Mouse (Mus musculus) neural tube, embryonic 14.5 days (tissue): ENCODE data around the gene Oxnad1. TPM values are rescaled to one million over a fixed set of nuclear protein-coding genes. Genes with fewer than 3 reads are reported as not detected.

ENCODE experiments used
- ATAC-seq: fragments of 200-750 bp; cut with Nextera tagmentation; 2 replicates; pipeline ENCODE4 v1.8.0; 2017; ENCODE audit warnings: low read depth, mild to moderate bottlenecking, moderate TSS enrichment, moderate library complexity
- H3K27ac ChIP-seq: fragments of 300-500 bp; sonication (generic); 2 replicates; pipeline ENCODE4 v1.5.1; 2014; ENCODE audit warnings: low read depth, mild to moderate bottlenecking, control low read depth, low read length, moderate library complexity, mixed read lengths
- H3K27me3 ChIP-seq: fragments of 300-500 bp; sonication (generic); 2 replicates; pipeline ENCODE4 v1.6.1; 2014; ENCODE audit warnings: low read length; ENCODE audit not compliant: control insufficient read depth, insufficient read depth
- H3K36me3 ChIP-seq: fragments of 300-500 bp; sonication (generic); 2 replicates; pipeline ENCODE4 v1.6.1; 2014; ENCODE audit warnings: low read length, mixed read lengths; ENCODE audit not compliant: control insufficient read depth, insufficient read depth
- H3K4me1 ChIP-seq: fragments of 300-500 bp; sonication (generic); 2 replicates; pipeline ENCODE4 v1.6.1; 2014; ENCODE audit warnings: low read length; ENCODE audit not compliant: control insufficient read depth, insufficient read depth
- H3K4me2 ChIP-seq: fragments of 300-500 bp; sonication (generic); 2 replicates; pipeline ENCODE4 v1.6.1; 2014; ENCODE audit warnings: mild to moderate bottlenecking, low read depth, low read length, control low read depth
- H3K4me3 ChIP-seq: fragments of 300-500 bp; sonication (generic); 2 replicates; pipeline ENCODE4 v1.5.1; 2014; ENCODE audit warnings: low read depth, low read length, control low read depth, mixed read lengths
- H3K9ac ChIP-seq: fragments of 300-500 bp; sonication (generic); replicated peaks from 2 replicates; pipeline ENCODE4 v1.6.1; 2014; ENCODE audit warnings: low read depth, mild to moderate bottlenecking, control low read depth, low read length, mixed read lengths
- H3K9me3 ChIP-seq: fragments of 300-500 bp; sonication (generic); 2 replicates; pipeline ENCODE4 v1.6.1; 2016; ENCODE audit warnings: low read length; ENCODE audit not compliant: control insufficient read depth
- WGBS: fragments of 180-500 bp; shearing (Covaris S2); extraction: QIAGEN DNeasy Blood & Tissue Kit; methylation state at CpG from one replicate; pipeline ENCODE4 v1.1.7; 2014; 5-methylcytosine and 5-hydroxymethylcytosine counted together
- polyA plus RNA-seq: library from polyadenylated mRNA; unstranded; fragments of >200 nt; fragmentation: Nextera tagmentation; extraction: Ambion mirVana; gene quantifications from 2 replicates; pipeline ENCODE4 v1.2.1, GENCODE M21; 2014

Gene Oxnad1
- polyA plus RNA-seq, 1 experiment from 2014 or later = 13.8 TPM

- Histone ChIP-seq H3K9me3 (peaks cover 4% of the 10 kb centered on the region; the same call in 1 of the 2 replicates), H3K4me3 (no peak overlapping the region), H3K27ac (no peak overlapping the region), H3K4me2 (no peak overlapping the region), H3K4me1 (no peaks in the 10 kb centered on the region), H3K27me3 (no peaks in the 10 kb centered on the region), H3K9ac (no peak overlapping the region), H3K36me3 (no peaks in the 10 kb centered on the region)
- no peak for ATAC-seq
These were observed 59.6 kb downstream of the Oxnad1 start for GRCm38 (mm10) chr14:32144734-32145133.

GRCm38 (mm10) chr14:32145401-32145800, 60.2 kb downstream of the Oxnad1 start:
- H3K4me2 ChIP-seq = no peak overlapping the region
- no peaks in the 10 kb centered on the region for H3K36me3 ChIP-seq
- H3K9me3 ChIP-seq = peaks cover 4% of the 10 kb centered on the region; the same call in 1 of the 2 replicates
- 81% methylated on average over 4 of the region's 4 CpGs for WGBS
- H3K9ac ChIP-seq = no peak overlapping the region
- no peaks in the 10 kb centered on the region for H3K27me3 ChIP-seq
- no peak overlapping the region for H3K4me3 ChIP-seq
- ATAC-seq = no peak
- H3K27ac ChIP-seq = no peak overlapping the region
- H3K4me1 ChIP-seq = no peaks in the 10 kb centered on the region

- no peaks in the 10 kb centered on the region for H3K27me3 ChIP-seq
- no peak for ATAC-seq
- H3K9ac ChIP-seq = no peak overlapping the region
- WGBS = 85% methylated on average over 7 of the region's 7 CpGs
- H3K4me1 ChIP-seq = no peaks in the 10 kb centered on the region
- no peak overlapping the region for H3K27ac ChIP-seq
- no peak overlapping the region for H3K4me2 ChIP-seq
- peaks cover 4% of the 10 kb centered on the region; the same call in 1 of the 2 replicates for H3K9me3 ChIP-seq
- H3K4me3 ChIP-seq = no peak overlapping the region
- H3K36me3 ChIP-seq = no peaks in the 10 kb centered on the region
These were observed 60.8 kb downstream of the Oxnad1 start for GRCm38 (mm10) chr14:32145809-32146511.

- no peaks in the 10 kb centered on the region for H3K27me3 ChIP-seq
- no peak for ATAC-seq
- WGBS = 67% methylated on average over 2 of the region's 2 CpGs
- peaks cover 4% of the 10 kb centered on the region; the same call in 1 of the 2 replicates for H3K9me3 ChIP-seq
- H3K27ac ChIP-seq = no peak overlapping the region
- no peaks in the 10 kb centered on the region for H3K4me1 ChIP-seq
- H3K4me3 ChIP-seq = no peak overlapping the region
- no peak overlapping the region for H3K9ac ChIP-seq
- no peak overlapping the region for H3K4me2 ChIP-seq
- H3K36me3 ChIP-seq = no peaks in the 10 kb centered on the region
These were observed 61.4 kb downstream of the Oxnad1 start for GRCm38 (mm10) chr14:32146578-32146977.

GRCm38 (mm10) chr14:32150872-32151271, 65.7 kb downstream of the Oxnad1 start:
- H3K36me3 ChIP-seq = no peaks in the 10 kb centered on the region
- no peak overlapping the region for H3K9ac ChIP-seq
- WGBS = 96% methylated on average over 2 of the region's 2 CpGs
- H3K4me3 ChIP-seq = no peak overlapping the region
- H3K27me3 ChIP-seq = no peaks in the 10 kb centered on the region
- H3K4me1 ChIP-seq = no peaks in the 10 kb centered on the region
- no peak overlapping the region for H3K27ac ChIP-seq
- H3K4me2 ChIP-seq = no peak overlapping the region
- H3K9me3 ChIP-seq = peaks cover 4% of the 10 kb centered on the region; the same call in 1 of the 2 replicates
- no peak for ATAC-seq

- ATAC-seq = no peak
- H3K36me3 ChIP-seq = no peaks in the 10 kb centered on the region
These were observed 67.2 kb downstream of the Oxnad1 start for GRCm38 (mm10) chr14:32152243-32152965.

More at GRCm38 (mm10) chr14:32152243-32152965, 67.2 kb downstream of the Oxnad1 start:
- H3K4me1 ChIP-seq = no peaks in the 10 kb centered on the region
- H3K27me3 ChIP-seq = no peaks in the 10 kb centered on the region
- no peak overlapping the region for H3K4me3 ChIP-seq
- WGBS = 92% methylated on average over 18 of the region's 18 CpGs
- H3K27ac ChIP-seq = no peak overlapping the region
- no peak overlapping the region for H3K9ac ChIP-seq
- H3K9me3 ChIP-seq = peaks cover 4% of the 10 kb centered on the region; the same call in 1 of the 2 replicates
- no peak overlapping the region for H3K4me2 ChIP-seq

Other genes with a start within 250 kb of the Oxnad1 start
- gene Galnt15, start 56.4 kb upstream of the Oxnad1 start, polyA plus RNA-seq = 0.21 and 0.29 TPM in 2 replicates
- gene Dph3, start 355 bp downstream of the Oxnad1 start, polyA plus RNA-seq = 74.7 and 76.2 TPM in 2 replicates
- gene Msmb, start 56.6 kb downstream of the Oxnad1 start, polyA plus RNA-seq = not detected in 2 replicates
- gene Ncoa4, start 74.5 kb downstream of the Oxnad1 start, polyA plus RNA-seq = 117 and 132 TPM in 2 replicates
- 241 and 250 TPM in 2 replicates for gene Timm23, start 116.5 kb downstream of the Oxnad1 start, polyA plus RNA-seq
- 36.9 and 46.5 TPM in 2 replicates for gene Parg, start 116.6 kb downstream of the Oxnad1 start, polyA plus RNA-seq
- gene Ogdhl, start 236.6 kb downstream of the Oxnad1 start, polyA plus RNA-seq = 16.9 and 17.2 TPM in 2 replicates